Mouse (Mus musculus) brain, embryonic 18.5 days (tissue): ENCODE results near the gene Myo10.

ENCODE experiments used
- DNase-seq: peaks from one replicate; pipeline ENCODE4 v3.0.0-alpha.2; 2012; ENCODE audit warnings: low read depth, low spot score

Gene Myo10

DNA sequence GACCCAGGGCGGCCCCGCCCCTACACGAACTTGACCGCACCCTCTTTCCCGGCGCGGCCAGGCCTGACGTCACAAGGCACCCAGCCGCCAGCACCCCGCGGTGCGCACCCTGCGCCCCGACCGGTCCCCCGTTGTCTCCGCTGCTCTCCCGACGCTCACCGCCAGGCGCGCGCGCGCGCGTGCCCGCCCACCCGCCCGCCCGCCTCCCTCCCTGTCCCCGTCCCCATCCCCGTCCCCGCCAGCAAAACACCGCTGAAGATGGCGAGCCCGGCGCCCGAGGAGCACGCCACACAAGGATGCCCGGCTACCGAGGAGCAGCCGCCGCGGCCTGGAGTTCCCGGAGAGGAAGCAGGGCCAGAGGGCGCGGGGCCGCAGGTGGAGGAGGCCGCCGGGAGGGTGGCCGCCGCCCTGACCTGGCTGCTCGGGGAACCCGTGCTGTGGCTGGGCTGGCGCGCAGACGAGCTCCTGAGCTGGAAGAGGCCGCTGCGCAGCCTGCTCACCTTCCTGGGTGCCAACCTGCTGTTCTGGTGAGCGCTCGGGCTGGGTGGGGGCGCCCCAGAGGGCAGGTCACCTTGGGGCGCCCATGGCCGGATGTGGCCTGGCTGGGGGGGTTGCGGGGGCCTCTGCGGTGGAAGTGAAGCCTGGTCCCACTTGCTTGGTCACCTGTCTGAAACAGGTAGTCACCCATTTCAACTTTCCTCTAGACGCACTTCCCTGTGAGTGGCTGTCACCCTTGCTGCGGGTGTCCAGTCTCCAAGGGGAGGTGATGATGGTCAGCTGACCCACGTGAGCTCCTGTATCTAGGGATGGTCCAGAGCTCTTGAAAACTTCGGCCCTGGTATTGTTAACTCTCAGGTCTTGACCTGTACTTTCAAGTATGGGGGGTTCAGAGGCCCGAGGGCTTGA lies 221.0 kb downstream of the Myo10 start, which contains the start of gene Retreg1:
Gene Retreg1 (plus strand): TSS at position 95 of the 906 bp plus-strand sequence.
- DNase-seq, result no peak

DNA sequence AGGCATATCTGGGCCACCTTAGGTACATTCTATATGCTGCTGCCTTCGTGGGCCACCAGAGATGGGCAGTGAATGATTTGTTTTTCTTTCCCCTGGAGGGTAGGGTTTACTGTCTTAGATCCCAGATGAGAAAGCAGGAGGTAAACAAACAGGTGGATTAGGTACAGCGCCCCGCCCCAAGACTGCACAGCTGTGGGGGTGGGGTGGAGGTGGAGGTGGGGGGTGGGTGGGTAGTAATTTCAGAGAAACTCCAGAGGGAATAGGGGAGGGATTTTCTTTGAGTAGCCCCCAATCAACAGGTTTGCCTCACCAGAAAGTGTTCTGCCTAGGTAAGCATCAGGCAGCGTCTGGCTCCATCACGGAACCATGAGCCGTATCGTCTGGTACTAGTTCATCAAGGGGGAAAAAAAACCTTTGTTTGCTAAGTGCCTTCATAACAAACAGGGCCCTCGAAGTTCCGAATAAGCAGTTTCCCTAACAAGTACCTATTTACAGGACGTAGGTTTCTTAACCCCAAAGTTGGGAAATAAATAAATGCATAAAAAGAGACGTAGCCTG lies 221.8 kb downstream of the Myo10 start:
- DNase-seq, result no peak

DNA sequence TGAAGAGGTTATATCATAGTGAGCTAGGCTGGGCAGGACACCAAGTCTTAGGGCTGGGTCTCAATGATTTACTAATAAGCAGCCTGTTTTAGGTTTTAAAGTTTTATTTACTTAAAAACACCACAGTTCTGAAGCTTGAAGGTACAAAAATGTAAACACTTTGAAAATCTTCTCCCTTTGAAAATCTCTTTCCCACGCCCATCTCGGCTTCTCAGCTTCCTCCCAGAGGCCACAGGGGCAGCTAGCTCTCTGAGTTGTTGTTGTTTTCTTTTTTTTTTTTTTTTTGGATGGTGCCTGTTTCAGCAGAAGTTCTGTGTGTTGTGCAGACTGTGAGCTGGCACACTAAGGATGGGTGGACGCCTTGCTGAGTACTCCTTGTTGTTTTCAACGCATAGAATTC lies 222.4 kb downstream of the Myo10 start:
- DNase-seq, result no peak

DNA sequence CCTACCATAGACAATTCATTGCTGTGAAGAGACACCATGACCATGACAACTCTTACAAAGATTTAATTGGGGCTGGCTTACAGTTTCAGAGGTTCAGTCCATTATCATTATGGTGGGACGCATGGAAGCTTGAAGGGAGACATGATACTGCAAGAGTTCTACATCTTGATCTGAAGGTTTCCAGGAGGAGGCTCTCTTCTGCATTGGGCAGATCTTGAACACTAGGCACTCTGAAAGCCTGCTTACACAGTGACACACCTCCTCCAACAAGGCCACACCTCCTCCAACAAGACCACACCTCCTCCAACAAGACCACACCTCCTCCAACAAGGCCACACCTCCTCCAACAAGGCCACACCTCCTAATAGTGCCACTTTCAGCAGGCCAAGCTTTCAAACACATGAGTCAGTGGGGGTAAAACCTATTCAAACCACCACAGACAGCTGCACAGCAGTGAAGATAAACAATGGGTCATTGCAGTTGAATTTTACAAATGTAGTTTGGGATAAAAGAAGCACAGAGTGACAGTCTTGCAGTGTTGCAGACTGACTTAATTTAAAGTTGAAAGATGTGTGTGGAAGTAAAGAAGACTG lies 225.3 kb downstream of the Myo10 start:
- DNase-seq, result no peak

DNA sequence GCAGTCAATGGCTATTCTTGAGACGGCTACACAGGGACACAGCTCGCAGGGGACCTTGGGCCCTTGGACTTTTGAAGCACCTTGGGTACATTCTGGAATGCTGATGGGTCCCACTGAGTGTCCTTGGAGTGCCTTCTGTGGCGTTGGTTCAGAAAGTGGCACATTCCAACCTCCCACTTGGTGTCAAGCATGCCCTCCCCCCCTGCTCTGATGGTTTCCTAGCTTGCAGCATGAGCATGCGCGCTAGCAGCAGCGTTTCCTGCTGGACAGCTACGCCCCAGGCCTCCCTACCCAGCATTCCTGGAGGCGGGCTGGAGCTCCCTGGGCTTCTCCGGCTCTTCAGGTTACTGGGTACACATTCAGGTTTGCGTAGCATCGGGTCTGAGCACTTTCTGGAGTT lies 228.2 kb downstream of the Myo10 start:
- DNase-seq, result no peak

DNA sequence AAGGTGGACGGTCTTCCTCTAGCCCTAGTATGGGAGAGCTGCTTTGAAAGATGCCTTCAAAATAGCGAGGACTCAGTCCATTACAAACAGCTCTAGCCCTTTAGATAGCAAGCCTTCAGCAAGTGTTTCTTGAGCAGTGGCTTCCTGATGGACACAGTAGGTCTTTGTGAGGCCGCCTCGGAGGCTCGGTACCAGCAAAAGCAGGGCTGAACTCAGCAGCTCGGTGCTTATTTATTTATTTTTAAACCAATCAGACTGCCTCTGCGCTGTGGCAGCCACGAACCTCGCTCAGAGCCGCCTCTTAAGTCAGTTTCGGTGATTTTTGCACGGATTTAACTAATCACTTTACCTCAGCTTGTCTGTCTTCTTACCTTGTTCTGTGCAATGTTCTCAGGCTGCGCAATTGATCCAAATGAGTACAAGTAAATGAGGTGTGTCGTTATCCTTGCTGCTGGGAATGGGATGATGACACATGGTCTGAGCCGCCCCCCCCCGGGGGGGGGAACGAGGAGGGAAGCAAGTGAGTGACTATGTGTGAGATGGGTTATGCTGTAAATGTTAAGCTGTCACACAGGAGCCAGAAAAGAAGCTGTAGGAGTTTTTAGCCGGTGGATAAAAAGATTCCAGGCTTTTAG lies 232.1 kb downstream of the Myo10 start:
- no peak for DNase-seq

DNA sequence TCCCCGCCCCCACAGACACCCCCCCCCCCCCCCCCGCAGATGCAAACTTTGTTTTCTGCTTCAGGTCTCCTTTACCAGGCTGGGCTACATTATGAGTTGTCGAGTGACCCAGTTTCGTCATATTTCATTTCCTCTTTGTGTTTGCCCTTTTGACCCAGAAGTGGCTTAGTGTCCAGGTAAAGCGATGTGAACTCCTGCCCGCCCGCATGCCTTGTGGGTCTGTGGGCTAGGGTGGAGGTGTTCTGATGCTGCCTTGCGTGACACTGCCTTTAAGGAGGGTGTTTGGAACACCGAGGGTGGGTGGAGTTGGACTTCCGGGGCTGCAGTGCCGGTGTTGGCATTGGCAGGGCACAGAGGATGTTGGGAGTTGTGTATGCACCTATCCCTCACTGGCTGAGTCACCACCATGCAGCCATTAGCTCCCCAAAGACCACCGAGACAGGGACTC lies 236.3 kb downstream of the Myo10 start:
- no peak for DNase-seq

DNA sequence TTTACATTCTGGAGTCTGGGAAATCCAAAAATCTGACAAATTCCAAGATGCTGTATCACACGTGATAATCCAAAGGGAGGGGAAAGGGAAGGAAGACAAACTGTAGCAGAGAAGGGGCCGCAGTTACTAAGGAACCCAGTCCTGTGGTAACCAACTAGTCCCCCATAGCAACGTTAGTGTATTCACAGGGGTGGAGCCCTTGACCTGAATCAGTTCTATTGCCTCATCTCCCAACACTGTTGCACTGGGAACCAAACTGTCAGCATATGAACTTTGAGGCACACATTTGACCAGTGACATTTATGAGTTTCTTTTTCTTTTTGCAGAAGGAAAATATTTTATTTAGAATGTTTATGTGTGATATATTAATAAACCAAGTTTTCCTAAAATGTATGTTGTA lies 237.1 kb downstream of the Myo10 start:
- DNase-seq, result no peak

DNA sequence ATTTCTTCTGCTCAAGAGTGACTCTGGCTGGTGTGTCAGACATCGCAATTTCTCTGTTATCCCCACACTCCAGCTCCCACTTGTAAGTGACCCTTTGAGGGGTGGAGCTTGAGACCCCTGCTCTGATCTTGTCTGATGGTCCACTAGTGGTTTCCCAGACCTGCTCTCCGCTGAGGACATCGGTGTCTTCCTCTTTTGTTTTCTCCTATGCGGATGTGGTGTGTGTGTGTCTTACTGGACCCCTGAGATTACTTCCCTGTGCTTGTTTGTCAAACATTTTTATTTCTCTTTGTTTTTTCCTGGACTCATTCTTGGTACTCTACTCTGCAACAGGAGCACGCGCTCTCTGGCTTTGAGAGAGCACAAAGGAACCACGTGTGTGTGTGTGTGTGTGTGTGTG lies 239.6 kb downstream of the Myo10 start:
- DNase-seq, result no peak
